Mouse (Mus musculus): ENCODE measurements around the gene Slc22a7. TPM values are rescaled to one million over a fixed set of nuclear protein-coding genes. Genes with fewer than 3 reads are reported as not detected.

Slc22a7 gene
- total and polyA plus RNA-seq, 2 experiments = 27.9 to 46.8 TPM

GRCm38 (mm10) chr17:46408478-46408877 lies 29.8 kb downstream of the Slc22a7 start:
- no peak overlapping the region for H3K4me3 ChIP-seq (ENCODE audit: insufficient read depth, low read depth, low read length)
- no peaks in the 10 kb centered on the region for H3K27me3 ChIP-seq (ENCODE audit: control insufficient read depth, insufficient read depth, low read length)
- 45% methylated on average over 3 of the region's 3 CpGs for WGBS
- no peaks in the 10 kb centered on the region for H3K79me2 ChIP-seq (ENCODE audit: control insufficient read depth, insufficient read depth, low read length)
- H3K9ac ChIP-seq (ENCODE audit: low read depth, low read length) = no peak overlapping the region
- H3K36me3 ChIP-seq (ENCODE audit: control insufficient read depth, insufficient read depth, low read length) = peaks cover 66% of the 10 kb centered on the region
- no peak overlapping the region for H3K27ac ChIP-seq (replicated peaks; ENCODE audit: insufficient read depth, low read depth, low read length)
- H3K4me1 ChIP-seq (ENCODE audit: control insufficient read depth, insufficient read depth, low read length) = no peaks in the 10 kb centered on the region
- no peak for DNase-seq (ENCODE audit: extremely low read depth, low read depth, low spot score)
- TF ChIP-seq CTCF (IDR thresholded peaks at IDR 0.05; ENCODE audit: low read depth, low read length) (peak; percentile 25; the same call in 1 of the 2 replicates), POLR2A (IDR thresholded peaks at IDR 0.05; ENCODE audit: extremely low read depth, insufficient read depth, low read length) (no peak)

- TF ChIP-seq POLR2A (IDR thresholded peaks at IDR 0.05; ENCODE audit: extremely low read depth, insufficient read depth, low read length) (no peak), CTCF (IDR thresholded peaks at IDR 0.05; ENCODE audit: low read depth, low read length) (no peak)
- WGBS = 90% methylated on average over 1 of the region's 1 CpGs
- Histone ChIP-seq H3K27ac (replicated peaks; ENCODE audit: insufficient read depth, low read depth, low read length) (no peak overlapping the region), H3K4me1 (ENCODE audit: control insufficient read depth, insufficient read depth, low read length) (no peaks in the 10 kb centered on the region), H3K36me3 (ENCODE audit: control insufficient read depth, insufficient read depth, low read length) (peaks cover 44% of the 10 kb centered on the region), H3K9ac (ENCODE audit: low read depth, low read length) (no peak overlapping the region), H3K4me3 (ENCODE audit: insufficient read depth, low read depth, low read length) (no peak overlapping the region), H3K79me2 (ENCODE audit: control insufficient read depth, insufficient read depth, low read length) (no peaks in the 10 kb centered on the region), H3K27me3 (ENCODE audit: control insufficient read depth, insufficient read depth, low read length) (no peaks in the 10 kb centered on the region)
- no peak for DNase-seq (ENCODE audit: extremely low read depth, low read depth, low spot score)
Measured at GRCm38 (mm10) chr17:46394631-46395030, 43.6 kb downstream of the Slc22a7 start.

GRCm38 (mm10) chr17:46393012-46393411 lies 45.2 kb downstream of the Slc22a7 start:
- H3K27ac ChIP-seq (replicated peaks; ENCODE audit: insufficient read depth, low read depth, low read length) = no peak overlapping the region
- DNase-seq (ENCODE audit: extremely low read depth, low read depth, low spot score) = peak; percentile 39
- H3K79me2 ChIP-seq (ENCODE audit: control insufficient read depth, insufficient read depth, low read length) = peaks cover 2% of the 10 kb centered on the region; the same call in 1 of the 2 replicates
- H3K27me3 ChIP-seq (ENCODE audit: control insufficient read depth, insufficient read depth, low read length) = no peaks in the 10 kb centered on the region
- H3K36me3 ChIP-seq (ENCODE audit: control insufficient read depth, insufficient read depth, low read length) = peaks cover 44% of the 10 kb centered on the region
- TF ChIP-seq POLR2A (IDR thresholded peaks at IDR 0.05; ENCODE audit: extremely low read depth, insufficient read depth, low read length) (no peak), CTCF (IDR thresholded peaks at IDR 0.05; ENCODE audit: low read depth, low read length) (peak; percentile 64; the same call in 1 of the 2 replicates)
- no peaks in the 10 kb centered on the region for H3K4me1 ChIP-seq (ENCODE audit: control insufficient read depth, insufficient read depth, low read length)
- H3K4me3 ChIP-seq (ENCODE audit: insufficient read depth, low read depth, low read length) = no peak overlapping the region
- 56% methylated on average over 2 of the region's 2 CpGs for WGBS
- no peak overlapping the region for H3K9ac ChIP-seq (ENCODE audit: low read depth, low read length)

- DNase-seq (ENCODE audit: extremely low read depth, low read depth, low spot score) = peak; percentile 10
- peaks cover 9% of the 10 kb centered on the region for H3K4me1 ChIP-seq (ENCODE audit: control insufficient read depth, insufficient read depth, low read length)
- peaks cover 8% of the 10 kb centered on the region; the same call in 1 of the 2 replicates for H3K79me2 ChIP-seq (ENCODE audit: control insufficient read depth, insufficient read depth, low read length)
- 75% methylated on average over 3 of the region's 3 CpGs for WGBS
- H3K36me3 ChIP-seq (ENCODE audit: control insufficient read depth, insufficient read depth, low read length) = peaks cover 21% of the 10 kb centered on the region
- H3K4me3 ChIP-seq (ENCODE audit: insufficient read depth, low read depth, low read length) = no peak overlapping the region
- TF ChIP-seq CTCF (IDR thresholded peaks at IDR 0.05; ENCODE audit: low read depth, low read length) (no peak), POLR2A (IDR thresholded peaks at IDR 0.05; ENCODE audit: extremely low read depth, insufficient read depth, low read length) (no peak)
- H3K27me3 ChIP-seq (ENCODE audit: control insufficient read depth, insufficient read depth, low read length) = no peaks in the 10 kb centered on the region
- H3K9ac ChIP-seq (ENCODE audit: low read depth, low read length) = no peak overlapping the region
- H3K27ac ChIP-seq (replicated peaks; ENCODE audit: insufficient read depth, low read depth, low read length) = no peak overlapping the region
Measured at GRCm38 (mm10) chr17:46388200-46388599, 50.1 kb downstream of the Slc22a7 start.

GRCm38 (mm10) chr17:46384061-46384801 lies 54.0 kb downstream of the Slc22a7 start:
- peaks cover 13% of the 10 kb centered on the region for H3K36me3 ChIP-seq (ENCODE audit: control insufficient read depth, insufficient read depth, low read length)
- peak overlapping the region; percentile 98 for H3K9ac ChIP-seq (ENCODE audit: low read depth, low read length)
- peak overlapping the region; percentile 90 for H3K4me3 ChIP-seq (ENCODE audit: insufficient read depth, low read depth, low read length)
- peak; percentile 29 for DNase-seq (ENCODE audit: extremely low read depth, low read depth, low spot score)
- 1% methylated on average over 67 of the region's 70 CpGs for WGBS
- H3K4me1 ChIP-seq (ENCODE audit: control insufficient read depth, insufficient read depth, low read length) = peaks cover 9% of the 10 kb centered on the region
- no peaks in the 10 kb centered on the region for H3K27me3 ChIP-seq (ENCODE audit: control insufficient read depth, insufficient read depth, low read length)
- H3K79me2 ChIP-seq (ENCODE audit: control insufficient read depth, insufficient read depth, low read length) = peaks cover 8% of the 10 kb centered on the region; the same call in 1 of the 2 replicates
- no peak for TF ChIP-seq CTCF (IDR thresholded peaks at IDR 0.05; ENCODE audit: low read depth, low read length)
- TF ChIP-seq POLR2A (IDR thresholded peaks at IDR 0.05; ENCODE audit: extremely low read depth, insufficient read depth, low read length) = no peak
- peak overlapping the region; percentile 78 for H3K27ac ChIP-seq (replicated peaks; ENCODE audit: insufficient read depth, low read depth, low read length)
